Mouse (Mus musculus) brain, embryonic 14.5 days (tissue): ENCODE measurements around the gene Kif24. TPM values are rescaled to one million over a fixed set of nuclear protein-coding genes. Genes with fewer than 3 reads are reported as not detected.
"Not testable (repeated sequence)": the region's sequence is repeated elsewhere in the genome, so short reads cannot be mapped to it uniquely, and the experiment has no call there.

Experiments
- DNase-seq: peaks from one replicate; pipeline ENCODE4 v3.0.0-alpha.2; 2011; ENCODE audit warnings: low read depth
- CTCF ChIP-seq: fragments of 200-500 bp; IDR thresholded peaks from 2 replicates; pipeline ENCODE4 v1.5.1; 2012; ENCODE audit warnings: inconsistent platforms, mild to moderate bottlenecking, moderate library complexity, borderline replicate concordance; ENCODE audit not compliant: insufficient read depth, insufficient read length; ENCODE audit errors: extremely low read depth
- POLR2A ChIP-seq: fragments of 200-500 bp; IDR thresholded peaks from 2 replicates; pipeline ENCODE4 v1.6.1; 2012; ENCODE audit warnings: mild to moderate bottlenecking, inconsistent platforms, borderline replicate concordance; ENCODE audit not compliant: poor library complexity, insufficient read depth, insufficient read length, severe bottlenecking; ENCODE audit errors: extremely low read depth
- polyA plus RNA-seq: library from polyadenylated mRNA; depleted of rRNA; stranded (reverse); fragments of >200 nt; gene quantifications from 2 replicates; pipeline ENCODE4 v1.2.3, GENCODE M21; 2012

Gene Kif24
- polyA plus RNA-seq, 1 experiment = 4.2 TPM

GRCm38 (mm10) chr4:41478751-41479455, 14.2 kb upstream of the Kif24 start:
- DNase-seq = no peak
- TF ChIP-seq POLR2A (no peak), CTCF (peak; percentile 37; the same call in 1 of the 2 replicates)

- TF ChIP-seq POLR2A = no peak
- no peak for TF ChIP-seq CTCF
Observed at GRCm38 (mm10) chr4:41477648-41478160, 13.0 kb upstream of the Kif24 start.

GRCm38 (mm10) chr4:41471384-41471689, 6.7 kb upstream of the Kif24 start:
- no peak for TF ChIP-seq CTCF
- TF ChIP-seq POLR2A = no peak
- DNase-seq = no peak

More at GRCm38 (mm10) chr4:41477648-41478160, 13.0 kb upstream of the Kif24 start:
- no peak for DNase-seq

- peak; percentile 96 for DNase-seq
- no peak for TF ChIP-seq CTCF
- no peak for TF ChIP-seq POLR2A
Observed at GRCm38 (mm10) chr4:41470684-41471383, 6.1 kb upstream of the Kif24 start.

GRCm38 (mm10) chr4:41470051-41470683, 5.5 kb upstream of the Kif24 start:
- TF ChIP-seq POLR2A = no peak
- no peak for TF ChIP-seq CTCF
- DNase-seq = peak; percentile 74

GRCm38 (mm10) chr4:41469199-41469598, 4.5 kb upstream of the Kif24 start:
- TF ChIP-seq CTCF (no peak), POLR2A (no peak)
- no peak for DNase-seq

GRCm38 (mm10) chr4:41468396-41469080, 3.9 kb upstream of the Kif24 start:
- peak; percentile 80 for DNase-seq
- TF ChIP-seq POLR2A = no peak
- peak; percentile 78; the same call in 1 of the 2 replicates for TF ChIP-seq CTCF

- no peak for DNase-seq
- TF ChIP-seq CTCF (peak; percentile 31; the same call in 1 of the 2 replicates), POLR2A (no peak)
Observed at GRCm38 (mm10) chr4:41465287-41465665, 589 bp upstream of the Kif24 start.

GRCm38 (mm10) chr4:41463051-41463738, 1.5 kb downstream of the Kif24 start:
- not testable (repeated sequence) for DNase-seq

- TF ChIP-seq POLR2A (no peak), CTCF (no peak)
Observed at GRCm38 (mm10) chr4:41460690-41461089, 4.0 kb downstream of the Kif24 start.

GRCm38 (mm10) chr4:41447595-41447994, 17.1 kb downstream of the Kif24 start:
- no peak for TF ChIP-seq CTCF
- no peak for TF ChIP-seq POLR2A

More at GRCm38 (mm10) chr4:41460690-41461089, 4.0 kb downstream of the Kif24 start:
- no peak for DNase-seq

GRCm38 (mm10) chr4:41442790-41443302, 21.8 kb downstream of the Kif24 start:
- no peak for DNase-seq
- TF ChIP-seq POLR2A = no peak
- TF ChIP-seq CTCF = no peak

More at GRCm38 (mm10) chr4:41447595-41447994, 17.1 kb downstream of the Kif24 start:
- no peak for DNase-seq
